Mouse (Mus musculus) myocyte (in vitro differentiated cells): ENCODE measurements around the gene Krtap10-4. TPM values are rescaled to one million over a fixed set of nuclear protein-coding genes. Genes with fewer than 3 reads are reported as not detected.

Source experiments
- H3K27me3 ChIP-seq: one replicate; pipeline ENCODE4 v1.6.1; 2011; ENCODE audit not compliant: control insufficient read depth, insufficient read depth, insufficient read length
- H3K36me3 ChIP-seq: one replicate; pipeline ENCODE4 v1.6.1; 2011; ENCODE audit not compliant: control insufficient read depth, insufficient read depth
- H3K4me2 ChIP-seq: one replicate; pipeline ENCODE4 v1.6.1; 2011; ENCODE audit warnings: low read depth, control low read depth
- H3K4me3 ChIP-seq: one replicate; pipeline ENCODE4 v1.5.1; 2011; ENCODE audit warnings: mild to moderate bottlenecking, control low read depth, moderate library complexity
- H3K79me2 ChIP-seq: one replicate; pipeline ENCODE4 v1.6.1; 2011; ENCODE audit not compliant: control insufficient read depth, insufficient read depth
- H3ac ChIP-seq: one replicate; pipeline ENCODE4 v1.6.1; 2011; ENCODE audit not compliant: control insufficient read depth, insufficient read length
- CEBPB ChIP-seq: IDR thresholded peaks from 2 replicates; pipeline ENCODE4 v1.6.1; 2011; ENCODE audit warnings: mild to moderate bottlenecking, moderate library complexity; ENCODE audit not compliant: poor library complexity, insufficient read depth, severe bottlenecking
- E2F4 ChIP-seq: IDR thresholded peaks from one replicate; pipeline ENCODE4 v1.6.1; 2011; ENCODE audit warnings: mild to moderate bottlenecking, control low read depth, moderate library complexity; ENCODE audit not compliant: insufficient read depth
- MAX ChIP-seq: IDR thresholded peaks from one replicate; pipeline ENCODE4 v1.6.1; 2011; ENCODE audit warnings: low read depth, mild to moderate bottlenecking, control low read depth
- MYOD1 ChIP-seq, 3 experiments: IDR thresholded peaks; one replicate each; pipeline ENCODE4 v1.6.1; 2011; ENCODE audit warnings: control low read depth in 2 of 3, low read depth in 2 of 3, mild to moderate bottlenecking in 2 of 3, moderate library complexity in 1 of 3; ENCODE audit not compliant: insufficient read length in 2 of 3, control insufficient read depth in 1 of 3
- MYOG ChIP-seq, 3 experiments: IDR thresholded peaks; one replicate each; pipeline ENCODE4 v1.6.1; 2011; ENCODE audit warnings: control low read depth in 2 of 3, low read depth in 2 of 3, mild to moderate bottlenecking in 2 of 3; ENCODE audit not compliant: insufficient read length in 2 of 3, control insufficient read depth in 1 of 3, insufficient read depth in 1 of 3
- POLR2A ChIP-seq: IDR thresholded peaks from one replicate; pipeline ENCODE4 v1.6.1; 2011; ENCODE audit warnings: low read depth, mild to moderate bottlenecking, control low read depth, moderate library complexity; ENCODE audit not compliant: insufficient read length
- POLR2AphosphoS2 ChIP-seq: IDR thresholded peaks from one replicate; pipeline ENCODE4 v1.6.1; 2011; ENCODE audit warnings: low read depth, control low read depth; ENCODE audit not compliant: insufficient read length
- REST ChIP-seq: IDR thresholded peaks from one replicate; pipeline ENCODE4 v1.6.1; 2011; ENCODE audit warnings: mild to moderate bottlenecking, control low read depth, moderate library complexity; ENCODE audit not compliant: insufficient read depth, insufficient read length
- SRF ChIP-seq: IDR thresholded peaks from one replicate; pipeline ENCODE4 v1.6.1; 2011; ENCODE audit warnings: low read depth; ENCODE audit not compliant: control insufficient read depth, insufficient read length
- TCF12 ChIP-seq: IDR thresholded peaks from one replicate; pipeline ENCODE4 v1.6.1; 2011; ENCODE audit warnings: mild to moderate bottlenecking, control low read depth; ENCODE audit not compliant: poor library complexity, insufficient read depth, severe bottlenecking
- TCF3 ChIP-seq: IDR thresholded peaks from one replicate; pipeline ENCODE4 v1.6.1; 2011; ENCODE audit warnings: low read depth, control low read depth; ENCODE audit not compliant: insufficient read length
- USF1 ChIP-seq: IDR thresholded peaks from one replicate; pipeline ENCODE4 v1.6.1; 2011; ENCODE audit warnings: low read depth, mild to moderate bottlenecking, control low read depth, moderate library complexity
- polyA plus RNA-seq: library from polyadenylated mRNA; unstranded; fragments of >200 nt; fragmentation: generic; extraction: Trizol; gene quantifications from one replicate; pipeline ENCODE4 v1.2.1, GENCODE M21; 2012; ENCODE audit warnings: missing spikeins

Gene Krtap10-4
- polyA plus RNA-seq, 1 experiment = not detected

- Histone ChIP-seq H3ac (no peak overlapping the region), H3K4me2 (no peak overlapping the region), H3K79me2 (no peaks in the 10 kb centered on the region), H3K36me3 (no peaks in the 10 kb centered on the region), H3K4me3 (no peak overlapping the region), H3K27me3 (peaks cover 7% of the 10 kb centered on the region)
- TF ChIP-seq TCF12 (no peak), POLR2AphosphoS2 (no peak)
Measured at GRCm38 (mm10) chr10:77839006-77839405, 12.1 kb upstream of the Krtap10-4 start.

GRCm38 (mm10) chr10:77835647-77836046 lies 8.8 kb upstream of the Krtap10-4 start, which contains the start of gene Krtap10-10:
Gene Krtap10-10 (plus strand): TSS chr10:77835947.
- H3K36me3 ChIP-seq = no peaks in the 10 kb centered on the region
- H3ac ChIP-seq = no peak within 1 kb of the TSS
- H3K27me3 ChIP-seq = peaks cover 7% of the 10 kb centered on the region
- TF ChIP-seq MAX (no peak), TCF3 (no peak), MYOG (IDR thresholded peaks at IDR 0.05; ENCODE audit: control insufficient read depth in 1 of 3, insufficient read depth in 1 of 3, insufficient read length in 2 of 3, low read depth in 2 of 3) (no peak), USF1 (no peak), POLR2A (no peak), MYOD1 (IDR thresholded peaks at IDR 0.05; ENCODE audit: control insufficient read depth in 1 of 3, insufficient read length in 2 of 3, low read depth in 2 of 3) (no peak), POLR2AphosphoS2 (no peak), CEBPB (no peak)
- H3K4me3 ChIP-seq = no peak within 1 kb of the TSS
- H3K79me2 ChIP-seq = no peaks in the 10 kb centered on the region
- no peak within 1 kb of the TSS for H3K4me2 ChIP-seq

- H3K4me3 ChIP-seq = no peak overlapping the region
- TF ChIP-seq MAX (no peak), POLR2AphosphoS2 (no peak), E2F4 (no peak), MYOG (IDR thresholded peaks at IDR 0.05; ENCODE audit: control insufficient read depth in 1 of 3, insufficient read depth in 1 of 3, insufficient read length in 2 of 3, low read depth in 2 of 3) (no peak), CEBPB (no peak), REST (no peak), USF1 (no peak), MYOD1 (IDR thresholded peaks at IDR 0.05; ENCODE audit: control insufficient read depth in 1 of 3, insufficient read length in 2 of 3, low read depth in 2 of 3) (no peak), TCF3 (no peak), POLR2A (no peak), TCF12 (no peak), SRF (no peak)
- H3K27me3 ChIP-seq = peaks cover 13% of the 10 kb centered on the region
- no peaks in the 10 kb centered on the region for H3K79me2 ChIP-seq
- no peak overlapping the region for H3ac ChIP-seq
- H3K36me3 ChIP-seq = no peaks in the 10 kb centered on the region
- H3K4me2 ChIP-seq = no peak overlapping the region
Measured at GRCm38 (mm10) chr10:77819203-77819602, 7.7 kb downstream of the Krtap10-4 start.

GRCm38 (mm10) chr10:77818523-77818922 lies 8.4 kb downstream of the Krtap10-4 start:
- Histone ChIP-seq H3K4me2 (no peak overlapping the region), H3K79me2 (no peaks in the 10 kb centered on the region), H3K4me3 (no peak overlapping the region), H3K27me3 (peaks cover 13% of the 10 kb centered on the region), H3K36me3 (no peaks in the 10 kb centered on the region), H3ac (no peak overlapping the region)
- no peak for TF ChIP-seq MYOG (IDR thresholded peaks at IDR 0.05; ENCODE audit: control insufficient read depth in 1 of 3, insufficient read depth in 1 of 3, insufficient read length in 2 of 3, low read depth in 2 of 3)

GRCm38 (mm10) chr10:77815514-77815913 lies 11.4 kb downstream of the Krtap10-4 start:
- H3K36me3 ChIP-seq = no peaks in the 10 kb centered on the region
- no peak overlapping the region for H3K4me2 ChIP-seq
- TF ChIP-seq POLR2AphosphoS2 = no peak
- TF ChIP-seq REST = no peak
- no peak for TF ChIP-seq CEBPB
- TF ChIP-seq MYOG (IDR thresholded peaks at IDR 0.05; ENCODE audit: control insufficient read depth in 1 of 3, insufficient read depth in 1 of 3, insufficient read length in 2 of 3, low read depth in 2 of 3) = no peak
- TF ChIP-seq MYOD1 (IDR thresholded peaks at IDR 0.05; ENCODE audit: control insufficient read depth in 1 of 3, insufficient read length in 2 of 3, low read depth in 2 of 3) = no peak
- TF ChIP-seq MAX = no peak
- TF ChIP-seq SRF = no peak
- TF ChIP-seq E2F4 = no peak
- no peak for TF ChIP-seq TCF12
- no peak for TF ChIP-seq USF1
- no peak for TF ChIP-seq POLR2A
- TF ChIP-seq TCF3 = no peak
- peaks cover 8% of the 10 kb centered on the region for H3K27me3 ChIP-seq
- no peak overlapping the region for H3K4me3 ChIP-seq
- H3ac ChIP-seq = no peak overlapping the region
- H3K79me2 ChIP-seq = no peaks in the 10 kb centered on the region

GRCm38 (mm10) chr10:77814382-77814781 lies 12.5 kb downstream of the Krtap10-4 start, which contains the start of gene Gm2696:
Gene Gm2696 (plus strand): TSS chr10:77814682.
- Histone ChIP-seq H3K79me2 (no peaks in the 10 kb centered on the region), H3K4me2 (no peak within 1 kb of the TSS), H3K4me3 (no peak within 1 kb of the TSS), H3K27me3 (peaks cover 8% of the 10 kb centered on the region), H3ac (no peak within 1 kb of the TSS), H3K36me3 (no peaks in the 10 kb centered on the region)
- no peak for TF ChIP-seq USF1
- no peak for TF ChIP-seq TCF3
- no peak for TF ChIP-seq REST
